ENCODE assay signal across 26 mouse cellular contexts in genomic region chr2:172288965-172289364, GRCm38 (mm10). TPM values are rescaled to one million over a fixed set of nuclear protein-coding genes. Genes with fewer than 3 reads are reported as not detected.
DNase-seq lines count a peak whose midpoint lies in the region; ATAC-seq and TF ChIP-seq lines count a peak whose summit lies in the region.
"Had no signal": no experiment of that assay in that cellular context is flagged by ENCODE, and none has a peak within 500 bp of the region (broad histone marks: within the 10 kb centered on the region; RNA-seq: fewer than 3 reads in every experiment).

No protein-coding gene starts in this region.

- no peak for TF ChIP-seq CTCF in stomach, postnatal 0 days (IDR thresholded peaks at IDR 0.05; ENCODE audit: low read depth)

- H3K36me3 ChIP-seq in heart, embryonic 10.5 days: no peaks in the 10 kb centered on the region
- H3K36me3 ChIP-seq in midbrain, embryonic 12.5 days: no peaks in the 10 kb centered on the region
- no peaks in the 10 kb centered on the region for H3K36me3 ChIP-seq in midbrain, embryonic 13.5 days
- no peaks in the 10 kb centered on the region for H3K36me3 ChIP-seq in liver, embryonic 11.5 days (ENCODE audit: control insufficient read depth, insufficient read depth, low read length)
- no peaks in the 10 kb centered on the region for H3K36me3 ChIP-seq in stomach, postnatal 0 days (ENCODE audit: control insufficient read depth, insufficient read depth, low read length)
- H3K36me3 ChIP-seq: heart, embryonic 15.5 days; neural tube, embryonic 13.5 days had no signal

- WGBS in heart, embryonic 10.5 days: 22% methylated on average over 9 of the region's 11 CpGs
- 33% methylated on average over 10 of the region's 11 CpGs for WGBS in midbrain, embryonic 12.5 days
- WGBS in midbrain, embryonic 13.5 days: 28% methylated on average over 10 of the region's 11 CpGs
- 33% methylated on average over 11 of the region's 11 CpGs for WGBS in liver, embryonic 11.5 days
- 31% methylated on average over 9 of the region's 11 CpGs for WGBS in stomach, postnatal 0 days

- H3K4me2 ChIP-seq in midbrain, embryonic 12.5 days (replicated peaks): no peak overlapping the region
- no peak overlapping the region for H3K4me2 ChIP-seq in midbrain, embryonic 13.5 days (replicated peaks)
- H3K4me2 ChIP-seq in liver, embryonic 11.5 days: peak overlapping the region; percentile 25
- H3K4me2 ChIP-seq in stomach, postnatal 0 days (replicated peaks; ENCODE audit: low read depth): no peak overlapping the region
- H3K4me2 ChIP-seq: heart, embryonic 15.5 days; neural tube, embryonic 13.5 days had no signal

- ATAC-seq in midbrain, embryonic 12.5 days (ENCODE audit: low FRiP score, low read depth): no peak
- no peak for ATAC-seq in midbrain, embryonic 13.5 days
- ATAC-seq in liver, embryonic 11.5 days (replicated peaks; ENCODE audit: low FRiP score): peak; percentile 53
- ATAC-seq in stomach, postnatal 0 days (ENCODE audit: low FRiP score, low TSS enrichment): peak; percentile 32; the same call in 1 of the 2 replicates
- ATAC-seq: Patski had no signal

- H3K27me3 ChIP-seq in heart, embryonic 10.5 days (ENCODE audit: insufficient read depth, poor library complexity, severe bottlenecking): 0 out of 2 replicates have a peak, but pooled peaks cover 7% of the 10 kb centered on the region
- no peaks in the 10 kb centered on the region for H3K27me3 ChIP-seq in midbrain, embryonic 12.5 days
- H3K27me3 ChIP-seq in midbrain, embryonic 13.5 days: no peaks in the 10 kb centered on the region
- no peaks in the 10 kb centered on the region for H3K27me3 ChIP-seq in liver, embryonic 11.5 days (replicated peaks; ENCODE audit: control insufficient read depth, insufficient read depth, low read length)
- no peaks in the 10 kb centered on the region for H3K27me3 ChIP-seq in stomach, postnatal 0 days (ENCODE audit: control insufficient read depth, insufficient read depth, low read length)
- H3K27me3 ChIP-seq: heart, embryonic 15.5 days; megakaryocyte, embryonic 14.5 days; neural tube, embryonic 13.5 days; Patski had no signal

- H3K9me3 ChIP-seq in heart, embryonic 10.5 days: no peaks in the 10 kb centered on the region
- H3K9me3 ChIP-seq in midbrain, embryonic 12.5 days: peaks cover 5% of the 10 kb centered on the region; the same call in 1 of the 2 replicates
- H3K9me3 ChIP-seq in midbrain, embryonic 13.5 days: no peaks in the 10 kb centered on the region
- no peaks in the 10 kb centered on the region for H3K9me3 ChIP-seq in liver, embryonic 11.5 days (ENCODE audit: control insufficient read depth, low read length)
- H3K9me3 ChIP-seq in stomach, postnatal 0 days (ENCODE audit: control insufficient read depth, low read length): no peaks in the 10 kb centered on the region
- H3K9me3 ChIP-seq: heart, embryonic 15.5 days; megakaryocyte, embryonic 14.5 days; neural tube, embryonic 13.5 days had no signal

- peak overlapping the region; percentile 71; the same call in 1 of the 2 replicates for H3K27ac ChIP-seq in heart, embryonic 10.5 days
- H3K27ac ChIP-seq in midbrain, embryonic 12.5 days (replicated peaks): 0 out of 2 replicates have a peak overlapping the region, but pooled peaks have one; percentile 3
- H3K27ac ChIP-seq in midbrain, embryonic 13.5 days: no peak overlapping the region
- H3K27ac ChIP-seq in liver, embryonic 11.5 days (ENCODE audit: low read depth, low read length): peak overlapping the region; percentile 90
- no peak overlapping the region for H3K27ac ChIP-seq in stomach, postnatal 0 days (replicated peaks)
- H3K27ac ChIP-seq: heart, embryonic 15.5 days; kidney, postnatal 0 days; neural tube, embryonic 13.5 days had no signal

- H3K9ac ChIP-seq in midbrain, embryonic 12.5 days (replicated peaks): no peak overlapping the region
- H3K9ac ChIP-seq in midbrain, embryonic 13.5 days (replicated peaks): no peak overlapping the region
- H3K9ac ChIP-seq in liver, embryonic 11.5 days (ENCODE audit: low read depth, low read length): peak overlapping the region; percentile 55
- no peak overlapping the region for H3K9ac ChIP-seq in stomach, postnatal 0 days (ENCODE audit: low read length)
- H3K9ac ChIP-seq: heart, embryonic 15.5 days; neural tube, embryonic 13.5 days had no signal

- TF ChIP-seq EP300 in stomach, postnatal 0 days (optimal IDR thresholded peaks at IDR 0.05): no peak

- no peak overlapping the region for H3K4me3 ChIP-seq in heart, embryonic 10.5 days
- no peak overlapping the region for H3K4me3 ChIP-seq in midbrain, embryonic 12.5 days
- no peak overlapping the region for H3K4me3 ChIP-seq in midbrain, embryonic 13.5 days (replicated peaks)
- H3K4me3 ChIP-seq in liver, embryonic 11.5 days (ENCODE audit: low read depth, low read length): no peak overlapping the region
- no peak overlapping the region for H3K4me3 ChIP-seq in stomach, postnatal 0 days (ENCODE audit: low read depth, low read length)
- H3K4me3 ChIP-seq: heart, embryonic 15.5 days; megakaryocyte, embryonic 14.5 days; neural tube, embryonic 13.5 days had no signal

- peak; percentile 88 for DNase-seq in heart, embryonic 10.5 days (ENCODE audit: low spot score)
- no peak for DNase-seq in heart, adult 11 months
- DNase-seq in liver, embryonic 11.5 days (ENCODE audit: low spot score): no peak
- DNase-seq in stomach, postnatal 0 days (ENCODE audit: low spot score): no peak
- DNase-seq in frontal cortex, postnatal 14 days (ENCODE audit: low spot score in 2 of 2): no peak
- no peak for DNase-seq in right cerebral cortex, adult 2 months (ENCODE audit: low spot score in 2 of 2)
- DNase-seq: adrenal gland, adult 8-10 months; B cell, adult 2 months; cerebellum, adult 9-10 months; gastrocnemius, postnatal 25 days; kidney, adult 11 months; left cerebral cortex, postnatal 4 days; lung, postnatal 10 days; spleen, adult 18-20 months; thymus, adult 18-20 months; thymus, postnatal 4 days had no signal

- H3K4me1 ChIP-seq in heart, embryonic 10.5 days: peaks cover 21% of the 10 kb centered on the region
- peaks cover 24% of the 10 kb centered on the region for H3K4me1 ChIP-seq in midbrain, embryonic 12.5 days
- peaks cover 18% of the 10 kb centered on the region for H3K4me1 ChIP-seq in midbrain, embryonic 13.5 days (replicated peaks)
- H3K4me1 ChIP-seq in liver, embryonic 11.5 days (replicated peaks; ENCODE audit: control insufficient read depth, insufficient read depth, low read length): peaks cover 24% of the 10 kb centered on the region
- H3K4me1 ChIP-seq in stomach, postnatal 0 days (replicated peaks; ENCODE audit: control insufficient read depth, insufficient read depth): no peaks in the 10 kb centered on the region
- H3K4me1 ChIP-seq: heart, embryonic 15.5 days; megakaryocyte, embryonic 14.5 days had no signal

RNA-seq across cellular contexts. Expression of gene Mc3r, which starts 40.7 kb away (rescaled TPM):
- polyA plus RNA-seq in heart, embryonic 10.5 days (2016; fragmentation: Nextera tagmentation; extraction: Ambion mirVana): not detected in 2 replicates
- polyA plus RNA-seq in midbrain, embryonic 12.5 days (2016; fragmentation: Nextera tagmentation; extraction: Ambion mirVana): not detected in 2 replicates
- polyA plus RNA-seq in midbrain, embryonic 13.5 days (2015; fragmentation: Nextera tagmentation; extraction: Ambion mirVana): 0.22 and 0.23 TPM in 2 replicates
- polyA plus RNA-seq in liver, embryonic 11.5 days (2014; fragmentation: Nextera tagmentation; extraction: Ambion mirVana): 0.06 and 0.08 TPM in 2 replicates
- polyA plus RNA-seq in stomach, postnatal 0 days (2015; fragmentation: Nextera tagmentation; extraction: Ambion mirVana): not detected in 2 replicates
- polyA plus RNA-seq: embryonic facial prominence, embryonic 11.5 days; heart, embryonic 15.5 days; kidney, postnatal 0 days; liver, adult 2 months; Patski; stomach, embryonic 14.5 days had no signal

RNA-seq across cellular contexts. Expression of gene Fam210b, which starts 56.4 kb away (rescaled TPM):
- polyA plus RNA-seq in heart, embryonic 10.5 days (2016; fragmentation: Nextera tagmentation; extraction: Ambion mirVana): 23.3 and 24.9 TPM in 2 replicates
- polyA plus RNA-seq in midbrain, embryonic 12.5 days (2016; fragmentation: Nextera tagmentation; extraction: Ambion mirVana): 25.8 and 32.6 TPM in 2 replicates
- polyA plus RNA-seq in midbrain, embryonic 13.5 days (2015; fragmentation: Nextera tagmentation; extraction: Ambion mirVana): 24.4 and 30.2 TPM in 2 replicates
- 56.2 and 63.7 TPM in 2 replicates for polyA plus RNA-seq in liver, embryonic 11.5 days (2014; fragmentation: Nextera tagmentation; extraction: Ambion mirVana)
- polyA plus RNA-seq in stomach, postnatal 0 days (2015; fragmentation: Nextera tagmentation; extraction: Ambion mirVana): 23.9 and 25.7 TPM in 2 replicates

Comparison
In these comparisons a context has a peak if more than half of its experiments do, and no peak if none do; other contexts are left out.
1. H3K27ac ChIP-seq: peak in heart, embryonic 10.5 days (single experiment), midbrain, embryonic 12.5 days (single experiment) and liver, embryonic 11.5 days (single experiment); none in midbrain, embryonic 13.5 days (single experiment) and stomach, postnatal 0 days (single experiment).
2. ATAC-seq: peak in liver, embryonic 11.5 days (single experiment) and stomach, postnatal 0 days (single experiment); none in midbrain, embryonic 12.5 days (single experiment) and midbrain, embryonic 13.5 days (single experiment).